Mouse (Mus musculus): Measurements from ENCODE around the gene Slit2.

DNA sequence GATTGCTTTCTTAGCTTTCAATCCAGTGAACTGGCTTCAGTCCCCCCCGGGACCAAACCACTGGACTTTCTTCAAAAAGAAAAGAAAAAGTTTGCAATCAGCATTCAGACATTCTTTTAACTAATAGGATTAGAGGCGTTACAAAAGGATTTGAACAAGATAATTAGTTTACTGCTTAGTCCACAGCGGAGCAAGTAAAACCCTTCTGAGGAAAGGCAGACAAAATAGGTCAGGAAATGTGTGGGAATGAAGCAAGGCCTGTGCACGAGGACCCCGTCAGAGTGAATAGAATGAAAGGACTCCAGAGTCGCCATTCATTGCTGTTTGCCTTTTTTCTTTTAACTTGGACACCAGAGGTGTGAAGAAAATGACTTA, 156.5 kb downstream of the Slit2 start:
- TF ChIP-seq CTCF (IDR thresholded peaks at IDR 0.05; ENCODE audit: low read depth, low read length) (no peak), POLR2A (IDR thresholded peaks at IDR 0.05; ENCODE audit: borderline replicate concordance, low read depth, low read length) (no peak)

Measured in bone marrow macrophage, adult 2 months (primary cell).